Mouse (Mus musculus): ENCODE measurements at regions not wholly inside any gene's neighbourhood (a gene's known extent, or its start where the extent isn't known, plus 50 kb on each side); places are given as distances from the start of the nearest gene placed in this dataset.

GRCm38 (mm10) chr2:61922496-61922895 lies 119.8 kb downstream of the Tbr1 start:
- no peak for ATAC-seq (replicated peaks; ENCODE audit: low FRiP score, low TSS enrichment, poor library complexity, severe bottlenecking)

- no peak for ATAC-seq (replicated peaks; ENCODE audit: low FRiP score, low TSS enrichment, poor library complexity, severe bottlenecking)
Observed at GRCm38 (mm10) chr2:61938296-61938695, 108.0 kb upstream of the Slc4a10 start.

- ATAC-seq (replicated peaks; ENCODE audit: low FRiP score, low TSS enrichment, poor library complexity, severe bottlenecking), result no peak
Observed at GRCm38 (mm10) chr2:61965916-61966315, 80.3 kb upstream of the Slc4a10 start.

- peak; percentile 58; the same call in 1 of the 2 replicates for ATAC-seq (replicated peaks; ENCODE audit: low FRiP score, low TSS enrichment, poor library complexity, severe bottlenecking)
Observed at GRCm38 (mm10) chr2:61967724-61968123, 78.5 kb upstream of the Slc4a10 start.

GRCm38 (mm10) chr2:61970029-61970428 lies 76.2 kb upstream of the Slc4a10 start:
- peak; percentile 98 for ATAC-seq (replicated peaks; ENCODE audit: low FRiP score, low TSS enrichment, poor library complexity, severe bottlenecking)

GRCm38 (mm10) chr2:61984771-61985170 lies 61.5 kb upstream of the Slc4a10 start:
- no peak for ATAC-seq (replicated peaks; ENCODE audit: low FRiP score, low TSS enrichment, poor library complexity, severe bottlenecking)

- no peak for ATAC-seq (replicated peaks; ENCODE audit: low FRiP score, low TSS enrichment, poor library complexity, severe bottlenecking)
Observed at GRCm38 (mm10) chr2:61986967-61987550, 59.2 kb upstream of the Slc4a10 start.
